9 mouse cellular contexts compared by ENCODE assay signal in genomic region chr4:62177282-62177681, GRCm38 (mm10). TPM values are rescaled to one million over a fixed set of nuclear protein-coding genes. Genes with fewer than 3 reads are reported as not detected.
DNase-seq lines count a peak whose midpoint lies in the region; ATAC-seq and TF ChIP-seq lines count a peak whose summit lies in the region.
"Had no signal": no experiment of that assay in that cellular context is flagged by ENCODE, and none has a peak within 500 bp of the region (broad histone marks: within the 10 kb centered on the region; RNA-seq: fewer than 3 reads in every experiment).

No protein-coding gene starts in this region.

- 49% methylated on average over 5 of the region's 5 CpGs for WGBS in forebrain, embryonic 10.5 days
- 42% methylated on average over 5 of the region's 5 CpGs for WGBS in forebrain, embryonic 11.5 days
- WGBS in small intestine, adult 2 months: 43% methylated on average over 5 of the region's 5 CpGs

- ATAC-seq in forebrain, embryonic 11.5 days (replicated peaks; ENCODE audit: low FRiP score): no peak
- ATAC-seq in granulocyte monocyte progenitor cell, adult 5-6 weeks (replicated peaks; ENCODE audit: poor library complexity, severe bottlenecking): peak; percentile 50; the same call in 1 of the 2 replicates

- no peaks in the 10 kb centered on the region for H3K9me3 ChIP-seq in forebrain, embryonic 10.5 days
- no peaks in the 10 kb centered on the region for H3K9me3 ChIP-seq in forebrain, embryonic 11.5 days (ENCODE audit: control insufficient read depth, low read length)
- H3K9me3 ChIP-seq: hindbrain, embryonic 15.5 days had no signal

- TF ChIP-seq CTCF in small intestine, adult 2 months (IDR thresholded peaks at IDR 0.05; ENCODE audit: extremely low read depth, insufficient read length, insufficient replicate concordance, low read depth, low read length): peak; percentile 40; the same call in 1 of the 2 replicates

- H3K27me3 ChIP-seq in forebrain, embryonic 10.5 days (ENCODE audit: poor library complexity, severe bottlenecking): no peaks in the 10 kb centered on the region
- no peaks in the 10 kb centered on the region for H3K27me3 ChIP-seq in forebrain, embryonic 11.5 days (ENCODE audit: control insufficient read depth, insufficient read depth, low read length)
- H3K27me3 ChIP-seq in small intestine, adult 2 months (ENCODE audit: control insufficient read depth, insufficient read depth, low read length): no peaks in the 10 kb centered on the region
- H3K27me3 ChIP-seq: hindbrain, embryonic 15.5 days had no signal

- H3K9ac ChIP-seq in forebrain, embryonic 11.5 days (ENCODE audit: low read length): no peak overlapping the region
- H3K9ac ChIP-seq: hindbrain, embryonic 15.5 days had no signal

- TF ChIP-seq POLR2A in small intestine, adult 2 months (IDR thresholded peaks at IDR 0.05; ENCODE audit: low read depth, low read length): no peak

- peak; percentile 21 for DNase-seq in forebrain, embryonic 10.5 days (ENCODE audit: extremely low spot score, low spot score)
- no peak for DNase-seq in forebrain, embryonic 11.5 days (ENCODE audit: low spot score)
- DNase-seq in lung, adult 18-20 months: peak; percentile 1 to 5
- DNase-seq in lung, postnatal 25 days (ENCODE audit: low spot score): no peak
- peak; percentile 56 for DNase-seq in NIH3T3 (ENCODE audit: low read depth)
- DNase-seq in frontal cortex, postnatal 25 days (ENCODE audit: low spot score in 2 of 2): no peak

- H3K36me3 ChIP-seq in forebrain, embryonic 10.5 days (replicated peaks): no peaks in the 10 kb centered on the region
- no peaks in the 10 kb centered on the region for H3K36me3 ChIP-seq in forebrain, embryonic 11.5 days (ENCODE audit: control insufficient read depth, insufficient read depth, low read length)
- H3K36me3 ChIP-seq in small intestine, adult 2 months (ENCODE audit: control insufficient read depth, insufficient read depth, low read length): no peaks in the 10 kb centered on the region
- H3K36me3 ChIP-seq: hindbrain, embryonic 15.5 days had no signal

- H3K4me1 ChIP-seq in forebrain, embryonic 10.5 days: no peaks in the 10 kb centered on the region
- no peaks in the 10 kb centered on the region for H3K4me1 ChIP-seq in forebrain, embryonic 11.5 days (replicated peaks; ENCODE audit: control insufficient read depth, insufficient read depth, low read length)
- no peaks in the 10 kb centered on the region for H3K4me1 ChIP-seq in small intestine, adult 2 months (ENCODE audit: control insufficient read depth, insufficient read depth, insufficient read length, low read length)
- H3K4me1 ChIP-seq: hindbrain, embryonic 15.5 days had no signal

- no peak overlapping the region for H3K27ac ChIP-seq in forebrain, embryonic 10.5 days
- no peak overlapping the region for H3K27ac ChIP-seq in forebrain, embryonic 11.5 days (ENCODE audit: low read depth, low read length)
- H3K27ac ChIP-seq in small intestine, adult 2 months (ENCODE audit: insufficient read depth, low read depth, low read length): no peak overlapping the region
- H3K27ac ChIP-seq: hindbrain, embryonic 15.5 days had no signal

- no peak overlapping the region for H3K4me3 ChIP-seq in forebrain, embryonic 10.5 days
- no peak overlapping the region for H3K4me3 ChIP-seq in forebrain, embryonic 11.5 days (ENCODE audit: low read depth, low read length)
- H3K4me3 ChIP-seq in small intestine, adult 2 months (ENCODE audit: low read depth, low read length): no peak overlapping the region
- H3K4me3 ChIP-seq: hindbrain, embryonic 15.5 days had no signal

- no peak overlapping the region for H3K4me2 ChIP-seq in forebrain, embryonic 11.5 days (ENCODE audit: low read depth, low read length, severe bottlenecking)
- H3K4me2 ChIP-seq: hindbrain, embryonic 15.5 days had no signal

RNA-seq across cellular contexts. Expression of gene Mup21, which starts 26.6 kb away (rescaled TPM):
- not detected in 2 replicates for polyA plus RNA-seq in forebrain, embryonic 10.5 days (2016; fragmentation: Nextera tagmentation; extraction: Ambion mirVana)
- polyA plus RNA-seq in forebrain, embryonic 11.5 days (2014; fragmentation: Nextera tagmentation; extraction: Ambion mirVana): not detected in 2 replicates
- total RNA-seq in granulocyte monocyte progenitor cell, adult 5-6 weeks (2014; fragmentation: Nextera tagmentation): not detected in 2 replicates
- not detected in 2 replicates for total RNA-seq in granulocyte monocyte progenitor cell, adult 5-6 weeks (2017)
- not detected in 2 replicates for polyA plus RNA-seq in small intestine, adult 2 months (2012; rRNA removed)
- polyA plus RNA-seq: hindbrain, embryonic 15.5 days had no signal

RNA-seq across cellular contexts. Expression of gene Zfp37, which starts 53.6 kb away (rescaled TPM):
- 19.7 and 22.1 TPM in 2 replicates for polyA plus RNA-seq in forebrain, embryonic 10.5 days (2016; fragmentation: Nextera tagmentation; extraction: Ambion mirVana)
- 26.3 and 28.7 TPM in 2 replicates for polyA plus RNA-seq in forebrain, embryonic 11.5 days (2014; fragmentation: Nextera tagmentation; extraction: Ambion mirVana)
- total RNA-seq in granulocyte monocyte progenitor cell, adult 5-6 weeks (2014; fragmentation: Nextera tagmentation): 0.64 TPM in 1 of 2 replicates, not detected in the other
- not detected in 2 replicates for total RNA-seq in granulocyte monocyte progenitor cell, adult 5-6 weeks (2017)
- polyA plus RNA-seq in small intestine, adult 2 months (2012; rRNA removed): 0.03 and 0.19 TPM in 2 replicates

Comparison
In these comparisons a context has a peak if more than half of its experiments do, and no peak if none do; other contexts are left out.
1. DNase-seq: peak in forebrain, embryonic 10.5 days (single experiment), lung, adult 18-20 months (2 of 2) and NIH3T3 (single experiment); none in forebrain, embryonic 11.5 days (single experiment), lung, postnatal 25 days (single experiment) and frontal cortex, postnatal 25 days (0 of 2).
2. RNA of gene Zfp37, which starts 53.6 kb away (polyA plus RNA-seq): 26.3 to 28.7 TPM in forebrain, embryonic 11.5 days and 19.7 to 22.1 TPM in forebrain, embryonic 10.5 days; 0.03 to 0.19 TPM in small intestine, adult 2 months; every median in the first group is over 10 times any median in the second.